Mouse (Mus musculus) bone marrow, adult 2 months (tissue): ENCODE results near the gene Ssbp4.
A peak's percentile ranks its signal among the peaks of the same experiment; 100 is the strongest.

Source experiments
- CTCF ChIP-seq: fragments of 200-500 bp; IDR thresholded peaks from 2 replicates; pipeline ENCODE4 v1.5.1; 2011; ENCODE audit warnings: low read length, control low read depth; ENCODE audit not compliant: control insufficient read depth, insufficient read depth
- POLR2A ChIP-seq: fragments of 200-500 bp; IDR thresholded peaks from 2 replicates; pipeline ENCODE4 v1.6.1; 2011; ENCODE audit warnings: low read depth, mild to moderate bottlenecking, control low read depth, low read length, borderline replicate concordance; ENCODE audit not compliant: control insufficient read depth

- TF ChIP-seq CTCF (no peak), POLR2A (peak; percentile 43; the same call in 1 of the 2 replicates)
Observed at GRCm38 (mm10) chr8:70616645-70617044, 8.0 kb upstream of the Ssbp4 start.
